Mouse (Mus musculus): ENCODE data around the gene Cd200r2. TPM values are rescaled to one million over a fixed set of nuclear protein-coding genes. Genes with fewer than 3 reads are reported as not detected.
"Not testable (repeated sequence)": the region's sequence is repeated elsewhere in the genome, so short reads cannot be mapped to it uniquely, and the experiment has no call there.

Gene Cd200r2
- not detected in 2 replicates for polyA plus RNA-seq (2015; fragmentation: Nextera tagmentation; extraction: Ambion mirVana)

- Histone ChIP-seq H3K27me3 (no peaks in the 10 kb centered on the region), H3K36me3 (ENCODE audit: poor library complexity, severe bottlenecking) (no peaks in the 10 kb centered on the region), H3K9me3 (replicated peaks) (no peaks in the 10 kb centered on the region), H3K27ac (no peak within 1 kb of the TSS), H3K4me2 (no peak within 1 kb of the TSS), H3K4me3 (no peak within 1 kb of the TSS), H3K4me1 (no peaks in the 10 kb centered on the region), H3K9ac (no peak within 1 kb of the TSS)
- WGBS: 88% methylated on average over 2 of the region's 2 CpGs
- ATAC-seq: no peak
These were observed at the start of gene Cd200r2 for GRCm38 (mm10) chr16:44866797-44867196. TSS of gene Cd200r2 (plus strand) at chr16:44867097.

GRCm38 (mm10) chr16:44818010-44818409 lies 48.9 kb upstream of the Cd200r2 start:
- H3K9me3 ChIP-seq (replicated peaks): no peaks in the 10 kb centered on the region
- no peak for ATAC-seq
- H3K27ac ChIP-seq: no peak overlapping the region
- H3K4me2 ChIP-seq: no peak overlapping the region
- no peak overlapping the region for H3K9ac ChIP-seq
- no peaks in the 10 kb centered on the region for H3K4me1 ChIP-seq
- H3K4me3 ChIP-seq: no peak overlapping the region
- H3K27me3 ChIP-seq: no peaks in the 10 kb centered on the region
- no peaks in the 10 kb centered on the region for H3K36me3 ChIP-seq (ENCODE audit: poor library complexity, severe bottlenecking)
- WGBS: 63% methylated on average over 1 of the region's 1 CpGs

GRCm38 (mm10) chr16:44820545-44820944 lies 46.4 kb upstream of the Cd200r2 start:
- Histone ChIP-seq H3K27me3 (no peaks in the 10 kb centered on the region), H3K9me3 (replicated peaks) (no peaks in the 10 kb centered on the region), H3K4me3 (no peak overlapping the region), H3K27ac (no peak overlapping the region), H3K36me3 (ENCODE audit: poor library complexity, severe bottlenecking) (no peaks in the 10 kb centered on the region), H3K4me2 (no peak overlapping the region), H3K4me1 (no peaks in the 10 kb centered on the region), H3K9ac (no peak overlapping the region)
- 89% methylated on average over 4 of the region's 4 CpGs for WGBS
- no peak for ATAC-seq

- no peak overlapping the region for H3K4me2 ChIP-seq
- H3K9me3 ChIP-seq (replicated peaks): no peaks in the 10 kb centered on the region
- no peak overlapping the region for H3K4me3 ChIP-seq
- no peak for ATAC-seq
- 81% methylated on average over 3 of the region's 3 CpGs for WGBS
- no peak overlapping the region for H3K27ac ChIP-seq
- H3K27me3 ChIP-seq: no peaks in the 10 kb centered on the region
- H3K36me3 ChIP-seq (ENCODE audit: poor library complexity, severe bottlenecking): no peaks in the 10 kb centered on the region
- H3K9ac ChIP-seq: no peak overlapping the region
- no peaks in the 10 kb centered on the region for H3K4me1 ChIP-seq
These were observed 34.6 kb upstream of the Cd200r2 start for GRCm38 (mm10) chr16:44832286-44832685.

GRCm38 (mm10) chr16:44833189-44833588 lies 33.7 kb upstream of the Cd200r2 start:
- not testable (repeated sequence) for H3K9me3 ChIP-seq (replicated peaks); H3K9ac ChIP-seq; H3K4me2 ChIP-seq; H3K36me3 ChIP-seq (ENCODE audit: poor library complexity, severe bottlenecking); H3K27ac ChIP-seq; H3K4me1 ChIP-seq; ATAC-seq; H3K4me3 ChIP-seq; H3K27me3 ChIP-seq
- 36% methylated on average over 2 of the region's 2 CpGs for WGBS

- Histone ChIP-seq H3K27ac (no peak overlapping the region), H3K4me3 (no peak overlapping the region), H3K9ac (no peak overlapping the region), H3K4me2 (no peak overlapping the region), H3K4me1 (no peaks in the 10 kb centered on the region), H3K9me3 (replicated peaks) (no peaks in the 10 kb centered on the region), H3K36me3 (ENCODE audit: poor library complexity, severe bottlenecking) (no peaks in the 10 kb centered on the region), H3K27me3 (no peaks in the 10 kb centered on the region)
- no peak for ATAC-seq
- WGBS: 90% methylated on average over 1 of the region's 1 CpGs
These were observed 8.3 kb downstream of the Cd200r2 start for GRCm38 (mm10) chr16:44875178-44875577.

- no peaks in the 10 kb centered on the region for H3K27me3 ChIP-seq
- 63% methylated on average over 5 of the region's 5 CpGs for WGBS
- ATAC-seq: no peak
- H3K27ac ChIP-seq: no peak overlapping the region
- no peak overlapping the region for H3K9ac ChIP-seq
- no peak overlapping the region for H3K4me3 ChIP-seq
- no peaks in the 10 kb centered on the region for H3K36me3 ChIP-seq (ENCODE audit: poor library complexity, severe bottlenecking)
- H3K4me1 ChIP-seq: no peaks in the 10 kb centered on the region
- no peaks in the 10 kb centered on the region for H3K9me3 ChIP-seq (replicated peaks)
- no peak overlapping the region for H3K4me2 ChIP-seq
These were observed 9.7 kb downstream of the Cd200r2 start for GRCm38 (mm10) chr16:44876625-44877024.

- Histone ChIP-seq H3K27me3 (no peaks in the 10 kb centered on the region), H3K27ac (no peak overlapping the region), H3K4me1 (no peaks in the 10 kb centered on the region), H3K9me3 (replicated peaks) (no peaks in the 10 kb centered on the region), H3K9ac (no peak overlapping the region), H3K36me3 (ENCODE audit: poor library complexity, severe bottlenecking) (no peaks in the 10 kb centered on the region), H3K4me2 (no peak overlapping the region), H3K4me3 (no peak overlapping the region)
- ATAC-seq: no peak
- WGBS: 86% methylated on average over 6 of the region's 6 CpGs
These were observed 10.7 kb downstream of the Cd200r2 start for GRCm38 (mm10) chr16:44877595-44877994.

- no peaks in the 10 kb centered on the region for H3K4me1 ChIP-seq
- 69% methylated on average over 1 of the region's 1 CpGs for WGBS
- H3K4me2 ChIP-seq: no peak overlapping the region
- H3K4me3 ChIP-seq: no peak overlapping the region
- H3K9ac ChIP-seq: no peak overlapping the region
- no peaks in the 10 kb centered on the region for H3K9me3 ChIP-seq (replicated peaks)
- no peak for ATAC-seq
- no peaks in the 10 kb centered on the region for H3K27me3 ChIP-seq
- no peak overlapping the region for H3K27ac ChIP-seq
- no peaks in the 10 kb centered on the region for H3K36me3 ChIP-seq (ENCODE audit: poor library complexity, severe bottlenecking)
These were observed 23.9 kb downstream of the Cd200r2 start for GRCm38 (mm10) chr16:44890814-44891213.

GRCm38 (mm10) chr16:44932016-44932415 lies 65.1 kb downstream of the Cd200r2 start:
- WGBS: 91% methylated on average over 1 of the region's 1 CpGs
- no peaks in the 10 kb centered on the region for H3K4me1 ChIP-seq
- no peak for ATAC-seq
- no peaks in the 10 kb centered on the region for H3K36me3 ChIP-seq (ENCODE audit: poor library complexity, severe bottlenecking)
- H3K27ac ChIP-seq: no peak overlapping the region
- no peaks in the 10 kb centered on the region for H3K9me3 ChIP-seq (replicated peaks)
- H3K4me2 ChIP-seq: no peak overlapping the region
- no peaks in the 10 kb centered on the region for H3K27me3 ChIP-seq
- H3K4me3 ChIP-seq: no peak overlapping the region
- no peak overlapping the region for H3K9ac ChIP-seq

- 73% methylated on average over 3 of the region's 3 CpGs for WGBS
- H3K9ac ChIP-seq: no peak within 1 kb of the TSS
These were observed 76.6 kb downstream of the Cd200r2 start, which contains the start of gene Cd200r3 for GRCm38 (mm10) chr16:44943468-44943867. TSS of gene Cd200r3 (plus strand) at chr16:44943678.

GRCm38 (mm10) chr16:44951360-44952114 lies 84.6 kb downstream of the Cd200r2 start:
- H3K4me2 ChIP-seq: no peak overlapping the region
- no peak overlapping the region for H3K27ac ChIP-seq
- H3K4me3 ChIP-seq: no peak overlapping the region
- 82% methylated on average over 4 of the region's 4 CpGs for WGBS
- ATAC-seq: no peak
- H3K9me3 ChIP-seq (replicated peaks): no peaks in the 10 kb centered on the region
- H3K27me3 ChIP-seq: no peaks in the 10 kb centered on the region
- H3K9ac ChIP-seq: no peak overlapping the region
- no peaks in the 10 kb centered on the region for H3K36me3 ChIP-seq (ENCODE audit: poor library complexity, severe bottlenecking)
- H3K4me1 ChIP-seq: no peaks in the 10 kb centered on the region

More at GRCm38 (mm10) chr16:44943468-44943867, 76.6 kb downstream of the Cd200r2 start, which contains the start of gene Cd200r3:
- H3K4me3 ChIP-seq: no peak within 1 kb of the TSS
- H3K27ac ChIP-seq: no peak within 1 kb of the TSS
- no peaks in the 10 kb centered on the region for H3K9me3 ChIP-seq (replicated peaks)
- H3K4me2 ChIP-seq: no peak within 1 kb of the TSS
- ATAC-seq: no peak
- H3K4me1 ChIP-seq: no peaks in the 10 kb centered on the region
- no peaks in the 10 kb centered on the region for H3K27me3 ChIP-seq
- no peaks in the 10 kb centered on the region for H3K36me3 ChIP-seq (ENCODE audit: poor library complexity, severe bottlenecking)

GRCm38 (mm10) chr16:44962296-44962695 lies 95.4 kb downstream of the Cd200r2 start:
- no peak overlapping the region for H3K4me2 ChIP-seq
- 78% methylated on average over 2 of the region's 2 CpGs for WGBS
- H3K9me3 ChIP-seq (replicated peaks): no peaks in the 10 kb centered on the region
- H3K9ac ChIP-seq: no peak overlapping the region
- H3K4me3 ChIP-seq: no peak overlapping the region
- no peak for ATAC-seq
- no peaks in the 10 kb centered on the region for H3K4me1 ChIP-seq
- H3K27me3 ChIP-seq: no peaks in the 10 kb centered on the region
- H3K27ac ChIP-seq: no peak overlapping the region
- no peaks in the 10 kb centered on the region for H3K36me3 ChIP-seq (ENCODE audit: poor library complexity, severe bottlenecking)
